Mouse (Mus musculus) neural tube, embryonic 11.5 days (tissue): ENCODE data around the gene Gm4969. TPM values are rescaled to one million over a fixed set of nuclear protein-coding genes. Genes with fewer than 3 reads are reported as not detected.
A peak's percentile ranks its signal among the peaks of the same experiment; 100 is the strongest.

Experiments used
- ATAC-seq: fragments of 200-750 bp; cut with Nextera tagmentation; 2 replicates; pipeline ENCODE4 v1.8.0; 2017; ENCODE audit warnings: moderate number of reproducible peaks, mild to moderate bottlenecking, moderate TSS enrichment, moderate library complexity; ENCODE audit not compliant: insufficient read depth, low FRiP score, low TSS enrichment
- DNase-seq: peaks from one replicate; pipeline ENCODE4 v3.0.0-alpha.2; 2015; ENCODE audit warnings: low spot score
- H3K27ac ChIP-seq: fragments of 300-500 bp; sonication (generic); 2 replicates; pipeline ENCODE4 v1.5.1; 2014; ENCODE audit warnings: low read depth, mild to moderate bottlenecking, low read length
- H3K27me3 ChIP-seq: fragments of 300-500 bp; sonication (generic); 2 replicates; pipeline ENCODE4 v1.6.1; 2014; ENCODE audit warnings: mild to moderate bottlenecking, low read length, mixed read lengths; ENCODE audit not compliant: control insufficient read depth, insufficient read depth
- H3K36me3 ChIP-seq: fragments of 300-500 bp; sonication (generic); 2 replicates; pipeline ENCODE4 v1.6.1; 2014; ENCODE audit warnings: mild to moderate bottlenecking, low read length, moderate library complexity, mixed read lengths; ENCODE audit not compliant: control insufficient read depth, insufficient read depth
- H3K4me1 ChIP-seq: fragments of 300-500 bp; sonication (generic); 2 replicates; pipeline ENCODE4 v1.6.1; 2014; ENCODE audit warnings: low read length, mixed read lengths; ENCODE audit not compliant: control insufficient read depth, insufficient read depth
- H3K4me2 ChIP-seq: fragments of 300-500 bp; sonication (generic); 2 replicates; pipeline ENCODE4 v1.6.1; 2014; ENCODE audit warnings: low read depth, mild to moderate bottlenecking, moderate library complexity
- H3K4me3 ChIP-seq: fragments of 300-500 bp; sonication (generic); 2 replicates; pipeline ENCODE4 v1.5.1; 2014; ENCODE audit warnings: low read depth, low read length
- H3K9ac ChIP-seq: fragments of 300-500 bp; sonication (generic); 2 replicates; pipeline ENCODE4 v1.6.1; 2014; ENCODE audit warnings: mild to moderate bottlenecking, low read length
- H3K9me3 ChIP-seq: fragments of 300-500 bp; sonication (generic); 2 replicates; pipeline ENCODE4 v1.6.1; 2016; ENCODE audit warnings: low read length; ENCODE audit not compliant: control insufficient read depth
- WGBS: fragments of 180-500 bp; shearing (Covaris S2); extraction: QIAGEN DNeasy Blood & Tissue Kit; methylation state at CpG from one replicate; pipeline ENCODE4 v1.1.7; 2014; 5-methylcytosine and 5-hydroxymethylcytosine counted together
- polyA plus RNA-seq: library from polyadenylated mRNA; unstranded; fragments of >200 nt; fragmentation: Nextera tagmentation; extraction: Ambion mirVana; gene quantifications from 2 replicates; pipeline ENCODE4 v1.2.1, GENCODE M21; 2014

Gene Gm4969
- polyA plus RNA-seq, 1 experiment from 2014 or later, result 1.3 TPM

- H3K27ac ChIP-seq, result no peak overlapping the region
- 96% methylated on average over 5 of the region's 5 CpGs for WGBS
- ATAC-seq, result no peak
- no peaks in the 10 kb centered on the region for H3K9me3 ChIP-seq
- no peak for DNase-seq
- no peak overlapping the region for H3K9ac ChIP-seq
- H3K4me1 ChIP-seq, result 0 out of 2 replicates have a peak, but pooled peaks cover 3% of the 10 kb centered on the region
- no peak overlapping the region for H3K4me2 ChIP-seq
- H3K36me3 ChIP-seq, result 0 out of 2 replicates have a peak, but pooled peaks cover 2% of the 10 kb centered on the region
- no peak overlapping the region for H3K4me3 ChIP-seq
- H3K27me3 ChIP-seq, result no peaks in the 10 kb centered on the region
These were observed 11.2 kb upstream of the Gm4969 start for GRCm38 (mm10) chr7:19129396-19129795.

DNA sequence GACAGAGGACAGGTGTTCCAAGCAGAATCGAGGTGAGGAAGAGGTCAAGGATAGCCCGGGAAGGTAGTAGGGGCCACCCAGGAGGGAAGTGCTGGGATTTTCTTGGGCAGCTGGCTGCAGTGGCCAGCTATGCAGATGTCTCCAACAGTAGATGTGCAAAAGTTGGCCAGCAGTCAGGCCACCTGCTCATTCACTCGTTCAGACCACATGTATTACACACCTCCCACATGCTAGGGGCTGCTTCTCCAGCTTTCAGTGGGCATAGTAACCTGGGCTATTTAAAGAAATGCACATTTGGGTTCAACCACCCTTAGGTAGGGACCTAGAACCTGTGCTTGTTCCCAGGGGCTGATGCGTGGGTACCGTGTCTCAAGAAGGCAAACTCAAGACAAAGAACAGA lies 9.6 kb upstream of the Gm4969 start:
- DNase-seq (no peak), ATAC-seq (no peak)
- no peak overlapping the region for H3K4me2 ChIP-seq
- H3K9ac ChIP-seq, result no peak overlapping the region
- H3K4me1 ChIP-seq, result 0 out of 2 replicates have a peak, but pooled peaks cover 3% of the 10 kb centered on the region
- no peak overlapping the region for H3K4me3 ChIP-seq
- WGBS, result 91% methylated on average over 5 of the region's 5 CpGs
- 0 out of 2 replicates have a peak, but pooled peaks cover 2% of the 10 kb centered on the region for H3K36me3 ChIP-seq
- no peak overlapping the region for H3K27ac ChIP-seq
- H3K9me3 ChIP-seq, result no peaks in the 10 kb centered on the region
- H3K27me3 ChIP-seq, result no peaks in the 10 kb centered on the region

DNA sequence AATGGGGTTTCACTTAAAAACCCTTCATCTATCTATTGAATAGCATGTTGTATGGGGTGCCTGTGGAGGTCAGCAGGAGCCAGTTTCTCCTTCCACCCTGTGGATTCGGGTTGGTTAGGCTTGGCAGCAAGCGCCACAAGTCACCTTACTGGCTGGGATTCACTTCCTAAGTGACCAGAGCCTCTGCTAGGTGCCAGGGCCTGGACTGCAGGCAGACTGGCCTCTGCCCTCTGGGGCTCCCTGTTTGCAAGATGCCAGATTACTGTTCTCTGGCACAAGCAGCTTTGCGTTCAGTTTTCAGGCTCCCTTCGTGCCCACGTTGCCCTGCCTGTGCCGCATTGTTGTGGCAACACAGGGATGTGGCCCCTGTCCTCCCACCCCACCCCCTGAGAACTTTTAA lies 6.5 kb upstream of the Gm4969 start:
- no peak overlapping the region for H3K4me3 ChIP-seq
- DNase-seq (no peak), ATAC-seq (no peak)
- H3K27me3 ChIP-seq, result no peaks in the 10 kb centered on the region
- no peak overlapping the region for H3K27ac ChIP-seq
- 0 out of 2 replicates have a peak, but pooled peaks cover 2% of the 10 kb centered on the region for H3K36me3 ChIP-seq
- H3K9ac ChIP-seq, result no peak overlapping the region
- no peak overlapping the region for H3K4me2 ChIP-seq
- no peaks in the 10 kb centered on the region for H3K9me3 ChIP-seq
- H3K4me1 ChIP-seq, result peaks cover 6% of the 10 kb centered on the region
- WGBS, result 94% methylated on average over 6 of the region's 6 CpGs

GRCm38 (mm10) chr7:19121686-19122085 lies 3.5 kb upstream of the Gm4969 start:
- H3K4me2 ChIP-seq, result no peak overlapping the region
- no peak overlapping the region for H3K9ac ChIP-seq
- no peak for ATAC-seq
- peaks cover 2% of the 10 kb centered on the region; the same call in 1 of the 2 replicates for H3K27me3 ChIP-seq
- H3K36me3 ChIP-seq, result no peaks in the 10 kb centered on the region
- H3K4me3 ChIP-seq, result no peak overlapping the region
- H3K4me1 ChIP-seq, result peaks cover 6% of the 10 kb centered on the region
- H3K9me3 ChIP-seq, result no peaks in the 10 kb centered on the region; the same call in 1 of the 2 replicates
- 95% methylated on average over 4 of the region's 4 CpGs for WGBS
- DNase-seq, result no peak
- H3K27ac ChIP-seq, result no peak overlapping the region

DNA sequence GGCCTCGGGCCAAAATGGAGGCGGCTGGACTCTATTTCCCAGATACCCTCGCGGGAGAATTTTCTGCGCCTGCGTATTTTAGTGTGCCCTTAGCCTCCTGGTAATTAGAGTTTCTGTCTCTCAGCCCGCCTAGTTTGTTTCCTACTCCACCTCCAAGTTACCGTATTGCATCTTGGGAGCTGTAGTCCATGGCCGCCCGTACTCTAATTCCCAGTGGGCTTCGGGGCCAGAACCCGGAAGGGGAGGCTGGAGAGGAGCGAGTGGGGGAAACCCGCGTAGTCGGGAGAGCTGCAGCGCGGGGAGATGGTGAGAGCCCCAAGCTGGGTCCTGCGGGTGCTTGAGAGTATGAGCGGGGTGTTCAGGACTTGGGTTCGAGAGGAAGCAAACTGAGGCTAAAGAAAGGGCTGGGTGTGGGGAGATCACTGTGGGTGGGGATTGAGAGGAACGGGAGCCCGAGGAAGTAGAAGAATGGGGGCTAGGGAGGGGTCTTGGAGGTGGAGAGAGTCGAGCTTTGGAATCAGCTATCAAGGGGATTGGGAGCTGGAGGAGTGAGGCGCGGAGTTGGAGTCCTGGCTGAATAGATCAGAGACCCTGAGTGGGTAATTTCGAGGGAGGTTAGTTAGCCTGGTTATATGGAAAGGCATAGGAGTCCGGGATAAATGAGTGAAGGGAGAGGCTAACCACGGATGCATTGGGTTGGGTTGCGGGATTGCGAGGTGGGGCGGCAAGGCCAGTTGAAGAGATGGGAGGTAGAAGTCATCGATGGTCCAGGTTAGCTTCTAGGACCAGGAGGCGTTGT lies 1.7 kb upstream of the Gm4969 start, which contains the start of gene Fbxo46:
Gene Fbxo46, plus strand, starts transcription at position 229 of the 799 bp plus-strand sequence.
- H3K4me3 ChIP-seq, result peak within 1 kb of the TSS; percentile 73
- H3K9me3 ChIP-seq, result no peaks in the 10 kb centered on the region; the same call in 1 of the 2 replicates
- peak; percentile 92 for DNase-seq
- H3K27me3 ChIP-seq, result peaks cover 2% of the 10 kb centered on the region; the same call in 1 of the 2 replicates
- no peak within 1 kb of the TSS for H3K27ac ChIP-seq
- peak within 1 kb of the TSS; percentile 69 for H3K9ac ChIP-seq
- peaks cover 6% of the 10 kb centered on the region for H3K4me1 ChIP-seq
- peak within 1 kb of the TSS; percentile 78 for H3K4me2 ChIP-seq
- 2% methylated on average over 34 of the region's 34 CpGs for WGBS
- H3K36me3 ChIP-seq, result no peaks in the 10 kb centered on the region
- peak; percentile 92 for ATAC-seq

GRCm38 (mm10) chr7:19119083-19119482 lies 915 bp upstream of the Gm4969 start:
- Histone ChIP-seq H3K4me1 (peaks cover 6% of the 10 kb centered on the region), H3K36me3 (no peaks in the 10 kb centered on the region), H3K27me3 (peaks cover 2% of the 10 kb centered on the region; the same call in 1 of the 2 replicates), H3K9me3 (no peaks in the 10 kb centered on the region; the same call in 1 of the 2 replicates), H3K27ac (no peak overlapping the region), H3K4me2 (no peak overlapping the region), H3K4me3 (no peak overlapping the region), H3K9ac (no peak overlapping the region)
- ATAC-seq (peak; percentile 11), DNase-seq (no peak)
- 94% methylated on average over 8 of the region's 8 CpGs for WGBS

GRCm38 (mm10) chr7:19109565-19109964 lies 8.6 kb downstream of the Gm4969 start:
- Histone ChIP-seq H3K4me1 (no peaks in the 10 kb centered on the region), H3K4me2 (no peak overlapping the region), H3K36me3 (no peaks in the 10 kb centered on the region), H3K4me3 (no peak overlapping the region), H3K27me3 (no peaks in the 10 kb centered on the region), H3K9me3 (no peaks in the 10 kb centered on the region), H3K9ac (no peak overlapping the region), H3K27ac (no peak overlapping the region)
- 79% methylated on average over 1 of the region's 1 CpGs for WGBS
- ATAC-seq (no peak), DNase-seq (no peak)

GRCm38 (mm10) chr7:19107436-19107835 lies 10.7 kb downstream of the Gm4969 start:
- DNase-seq (no peak), ATAC-seq (no peak)
- Histone ChIP-seq H3K27me3 (no peaks in the 10 kb centered on the region), H3K36me3 (no peaks in the 10 kb centered on the region), H3K27ac (no peak overlapping the region), H3K9ac (no peak overlapping the region), H3K4me1 (no peaks in the 10 kb centered on the region), H3K4me3 (no peak overlapping the region), H3K9me3 (no peaks in the 10 kb centered on the region), H3K4me2 (no peak overlapping the region)
- 59% methylated on average over 3 of the region's 3 CpGs for WGBS

DNA sequence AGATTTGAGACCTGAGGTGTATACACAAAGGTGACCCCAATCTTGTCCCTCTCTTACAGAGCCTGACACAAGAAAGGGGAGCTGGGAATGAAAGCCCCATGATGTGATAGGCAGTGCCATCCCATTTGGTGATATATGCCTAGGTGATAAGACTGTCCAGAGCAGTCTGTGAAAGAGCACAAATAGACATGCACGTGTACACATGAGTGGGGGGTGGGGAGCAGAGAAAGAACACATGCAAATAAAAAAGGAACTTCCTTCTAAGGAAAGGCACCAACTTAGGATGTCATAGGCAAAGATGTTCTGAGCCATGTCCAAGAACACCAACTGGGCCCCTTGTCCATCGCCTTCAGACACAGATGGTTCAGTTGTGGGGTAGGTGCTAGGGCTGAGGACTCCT lies 13.7 kb downstream of the Gm4969 start:
- Histone ChIP-seq H3K9ac (no peak overlapping the region), H3K36me3 (no peaks in the 10 kb centered on the region), H3K27me3 (no peaks in the 10 kb centered on the region), H3K4me1 (no peaks in the 10 kb centered on the region), H3K4me2 (no peak overlapping the region), H3K4me3 (no peak overlapping the region), H3K27ac (no peak overlapping the region), H3K9me3 (no peaks in the 10 kb centered on the region)
- DNase-seq (no peak), ATAC-seq (no peak)
- 77% methylated on average over 2 of the region's 2 CpGs for WGBS
